Mouse (Mus musculus) ES-Bruce4 (cell line): ENCODE measurements around the gene Nol7.

Experiments
- CTCF ChIP-seq: IDR thresholded peaks from one replicate; pipeline ENCODE4 v1.8.1; 2011; ENCODE audit warnings: low read depth, low read length
- POLR2A ChIP-seq: IDR thresholded peaks from one replicate; pipeline ENCODE4 v1.8.1; 2011; ENCODE audit warnings: low read length; ENCODE audit not compliant: insufficient read depth

GRCm38 (mm10) chr13:43450686-43451085 is 52.5 kb downstream of the Nol7 start:
- TF ChIP-seq POLR2A, result no peak
- TF ChIP-seq CTCF, result no peak
